Mouse (Mus musculus): Measurements from ENCODE around the gene Dera. TPM values are rescaled to one million over a fixed set of nuclear protein-coding genes. Genes with fewer than 3 reads are reported as not detected.

Gene Dera
- polyA plus RNA-seq, 1 experiment from 2014 or later = 12.0 TPM

Other genes with a start within 250 kb of the Dera start
- gene Eps8, start 99.7 kb upstream of the Dera start, polyA plus RNA-seq (2015; fragmentation: Nextera tagmentation; extraction: Ambion mirVana) = 22.5 and 29.1 TPM in 2 replicates
- gene Strap, start 19.5 kb upstream of the Dera start, polyA plus RNA-seq (2015; fragmentation: Nextera tagmentation; extraction: Ambion mirVana) = 155 and 158 TPM in 2 replicates

All from neural tube, embryonic 15.5 days (tissue).